Mouse (Mus musculus) lung, postnatal 14 days (tissue): ENCODE data around the gene Rubcn.
A peak's percentile ranks its signal among the peaks of the same experiment; 100 is the strongest.
"Not testable (repeated sequence)": the region's sequence is repeated elsewhere in the genome, so short reads cannot be mapped to it uniquely, and the experiment has no call there.

Source experiments
- DNase-seq: peaks from one replicate; pipeline ENCODE4 v3.0.0; 2021

The Rubcn gene

GRCm38 (mm10) chr16:32877343-32878156, at the start of gene Rubcn, which contains the start of gene Fyttd1:
TSS of gene Rubcn (minus strand) at chr16:32877766.
TSS of gene Fyttd1 (plus strand) at chr16:32877500.
- peak; percentile 95 for DNase-seq

- DNase-seq, result no peak
Observed at GRCm38 (mm10) chr16:32927044-32927443, 49.5 kb upstream of the Rubcn start.

- DNase-seq, result not testable (repeated sequence)
Observed at GRCm38 (mm10) chr16:32926629-32927028, 49.1 kb upstream of the Rubcn start.

DNA sequence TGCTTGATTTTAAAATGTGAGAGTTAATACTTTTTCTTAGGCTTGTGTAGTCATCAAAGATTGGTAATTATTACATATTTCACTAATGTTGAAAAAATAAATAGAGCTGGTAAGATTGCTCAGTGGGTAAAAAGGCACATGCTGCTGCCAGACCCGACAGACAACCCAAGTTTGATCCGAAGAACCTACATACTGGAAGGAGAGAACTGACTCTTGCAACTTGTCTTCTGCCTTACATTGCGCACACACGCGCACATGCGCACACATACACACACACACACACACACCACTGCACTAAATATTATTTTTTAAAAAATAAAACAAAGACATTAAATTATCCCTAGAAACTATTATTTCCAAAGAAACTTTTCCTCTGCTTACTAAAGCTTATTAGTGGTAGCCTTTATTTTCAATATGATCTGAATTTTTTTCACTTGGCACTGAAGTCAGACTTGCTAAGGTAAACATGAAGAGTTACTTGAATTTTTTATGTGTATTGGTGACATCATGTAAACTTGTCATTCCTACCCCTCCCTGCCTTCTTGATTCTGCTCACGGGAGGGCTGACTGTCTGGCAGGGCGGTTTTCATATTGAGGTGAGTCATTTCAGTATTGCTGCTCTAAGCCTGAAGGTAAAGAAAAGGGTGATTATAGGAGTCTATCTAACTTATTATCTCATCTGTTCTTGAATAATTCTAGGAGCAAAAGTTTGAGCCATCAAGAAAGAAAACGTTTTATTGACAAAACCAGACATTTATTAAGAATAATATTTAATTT, 37.9 kb upstream of the Rubcn start:
- DNase-seq, result no peak

GRCm38 (mm10) chr16:32913937-32914881, 36.6 kb upstream of the Rubcn start, which contains the start of gene Lrch3:
TSS of gene Lrch3 (plus strand) at chr16:32914100.
- DNase-seq, result peak; percentile 97

- no peak for DNase-seq
Observed at GRCm38 (mm10) chr16:32913212-32913611, 35.6 kb upstream of the Rubcn start.

DNA sequence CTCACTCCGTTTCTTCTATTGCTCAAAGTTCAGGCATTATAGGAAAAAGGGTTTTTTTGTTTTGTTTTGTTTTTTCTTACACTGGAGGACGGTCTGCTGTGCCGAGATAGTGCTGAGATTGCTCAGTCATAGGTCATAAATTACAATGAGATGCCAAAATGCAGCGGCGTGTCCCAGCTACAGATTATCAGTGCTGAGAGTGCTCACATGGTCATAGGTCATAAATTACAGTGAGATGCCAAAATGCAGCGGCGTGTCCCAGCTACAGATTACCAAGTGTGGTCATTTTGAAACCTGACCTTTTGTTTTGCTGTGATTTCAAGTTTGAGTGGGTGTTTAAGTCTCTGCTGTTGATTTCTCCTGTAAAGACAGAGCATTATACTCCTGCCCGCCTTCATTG, 29.2 kb upstream of the Rubcn start:
- DNase-seq, result no peak

- no peak for DNase-seq
Observed at GRCm38 (mm10) chr16:32906186-32906585, 28.6 kb upstream of the Rubcn start.

DNA sequence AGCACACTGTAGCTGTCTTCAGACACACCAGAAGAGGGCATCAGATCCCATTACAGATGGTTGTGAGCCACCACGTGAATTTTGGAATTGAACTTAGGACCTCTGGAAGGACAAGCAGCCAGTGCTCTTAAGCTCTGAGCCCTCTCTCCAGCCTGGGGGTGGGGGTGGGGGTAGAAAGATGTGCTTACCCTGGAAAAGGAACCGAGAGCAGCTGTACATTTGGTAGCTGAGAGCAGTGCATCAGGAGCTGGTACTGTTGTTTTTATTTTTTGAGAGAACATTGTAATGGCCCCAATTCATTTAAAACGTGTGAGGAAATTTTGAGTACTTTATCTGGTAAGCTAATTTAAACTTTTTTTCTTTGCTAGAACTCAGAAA, 24.5 kb upstream of the Rubcn start:
- no peak for DNase-seq

- no peak for DNase-seq
Observed at GRCm38 (mm10) chr16:32901360-32902050, 23.9 kb upstream of the Rubcn start.

GRCm38 (mm10) chr16:32896126-32896525, 18.6 kb upstream of the Rubcn start:
- no peak for DNase-seq

DNA sequence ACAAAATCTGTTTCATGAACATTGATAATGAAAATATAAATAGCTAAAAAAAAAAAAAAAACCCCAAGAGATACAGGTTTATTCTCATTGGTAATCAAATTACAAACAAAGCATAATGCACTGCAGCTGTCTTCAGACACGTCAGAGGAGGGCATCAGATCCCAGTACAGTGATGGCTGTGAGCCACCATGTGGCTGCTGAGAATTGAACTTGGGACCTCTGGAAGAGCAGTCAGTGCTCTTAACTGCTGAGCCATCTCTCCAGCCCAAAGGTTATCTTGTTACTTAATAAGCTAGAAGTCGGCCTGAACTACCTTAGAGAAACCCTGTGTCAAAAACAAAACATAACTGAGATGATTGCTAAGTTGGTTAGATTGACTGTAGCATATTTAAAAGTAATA, 12.3 kb upstream of the Rubcn start:
- no peak for DNase-seq

DNA sequence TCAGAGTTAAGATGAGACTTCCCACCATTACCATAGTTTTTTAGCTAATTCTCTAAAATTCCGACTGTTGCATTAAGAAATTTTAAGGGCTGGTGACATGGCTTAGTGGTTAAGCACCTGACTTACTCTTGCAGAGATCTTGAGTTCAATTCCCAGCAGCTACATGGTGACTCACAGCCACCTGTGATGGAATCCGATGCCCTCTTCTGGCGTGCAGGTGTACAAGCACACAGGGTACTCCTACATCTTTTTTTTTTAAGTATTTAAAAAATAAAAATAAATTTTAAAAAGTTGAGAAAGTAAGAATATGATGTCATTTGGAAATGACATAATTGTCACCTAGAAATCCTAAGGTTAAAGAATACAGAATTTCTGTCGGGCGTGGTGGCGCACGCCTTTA, 10.4 kb upstream of the Rubcn start:
- DNase-seq, result no peak

GRCm38 (mm10) chr16:32881538-32881937, 4.0 kb upstream of the Rubcn start:
- no peak for DNase-seq

- no peak for DNase-seq
Observed at GRCm38 (mm10) chr16:32878972-32879926, 1.7 kb upstream of the Rubcn start.

DNA sequence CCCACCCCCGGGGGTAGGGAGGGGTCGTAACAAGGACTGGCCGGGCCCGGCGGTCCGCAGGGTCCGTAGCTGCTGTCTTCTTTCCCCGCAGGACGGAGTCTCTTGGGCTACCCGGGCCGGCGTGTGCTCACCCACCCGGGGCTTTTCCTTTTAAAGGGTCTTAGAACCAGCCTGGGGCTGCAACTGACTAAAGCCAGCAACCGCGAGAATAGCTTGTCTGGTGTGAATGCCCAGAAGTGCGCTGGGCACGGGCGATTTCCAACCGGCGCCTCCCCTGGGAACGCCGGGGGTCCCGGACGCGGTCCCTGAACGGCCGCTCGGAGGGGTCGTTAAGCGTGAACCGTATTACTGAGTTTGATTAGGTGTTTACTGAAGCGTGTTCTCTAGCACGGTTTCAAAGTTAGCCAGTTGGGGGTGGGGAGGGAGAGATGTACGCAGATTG, 612 bp upstream of the Rubcn start:
- DNase-seq, result no peak

DNA sequence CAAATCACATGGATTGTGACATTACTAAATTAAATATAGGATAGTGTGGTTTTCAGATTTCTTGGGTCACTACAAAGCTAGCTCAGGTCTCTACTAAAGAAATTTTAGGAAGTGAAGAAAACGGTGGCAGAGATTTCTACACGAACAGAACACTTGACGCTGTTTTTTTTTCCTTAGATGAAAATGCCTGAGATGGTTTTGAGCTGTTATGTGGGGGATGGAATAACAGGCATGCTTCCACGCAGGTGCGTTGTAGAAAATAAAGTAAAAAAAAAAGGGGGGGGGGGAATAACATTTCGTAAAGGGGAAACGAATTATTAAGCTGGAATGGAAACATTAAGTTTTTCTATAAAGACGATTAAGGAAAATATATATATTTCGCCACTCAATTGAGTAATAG, 735 bp downstream of the Rubcn start:
- no peak for DNase-seq

DNA sequence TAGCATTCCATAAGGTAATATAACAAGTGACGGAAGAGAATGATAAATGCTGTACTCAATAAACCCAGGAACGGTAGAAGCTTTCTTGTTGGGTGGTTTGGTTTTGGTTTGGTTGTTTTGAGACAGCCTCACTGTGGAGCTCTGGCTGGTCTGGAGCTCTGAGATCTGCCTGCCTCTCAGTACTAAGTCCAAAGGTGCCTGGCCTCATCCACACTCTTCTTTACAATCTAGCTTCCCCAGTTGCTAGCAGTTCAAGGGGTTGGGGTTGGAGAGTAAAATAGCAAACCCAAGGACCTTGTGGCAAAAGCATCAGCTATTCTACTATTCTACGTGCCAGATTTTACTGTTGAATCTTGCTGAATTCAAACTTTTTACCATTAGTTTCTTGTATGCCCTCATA, 1.7 kb downstream of the Rubcn start:
- DNase-seq, result no peak

GRCm38 (mm10) chr16:32875281-32875680, 2.3 kb downstream of the Rubcn start:
- not testable (repeated sequence) for DNase-seq

GRCm38 (mm10) chr16:32873366-32873765, 4.2 kb downstream of the Rubcn start:
- DNase-seq, result no peak

DNA sequence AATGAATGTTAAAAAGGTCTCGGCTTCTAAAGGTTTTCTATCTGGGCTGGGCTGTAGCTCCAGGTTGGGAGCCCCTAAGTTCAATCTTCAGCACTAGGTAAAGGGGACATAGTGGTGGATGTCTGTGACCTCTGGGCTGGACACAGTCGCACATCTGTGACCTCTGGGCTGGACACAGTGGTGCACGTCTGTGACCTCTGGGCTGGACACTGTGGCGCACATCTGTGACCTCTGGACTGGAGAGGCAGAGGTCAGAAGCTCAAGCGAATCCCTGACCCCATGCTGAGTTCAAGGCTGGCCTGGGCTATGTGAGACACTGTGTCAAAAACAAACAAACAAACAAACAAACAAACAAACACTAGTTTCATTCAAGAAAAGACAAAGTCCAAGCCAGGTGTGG, 7.3 kb downstream of the Rubcn start:
- DNase-seq, result no peak
